Mouse (Mus musculus) heart, adult 2 months (tissue): ENCODE measurements at regions not wholly inside any gene's neighbourhood (a gene's known extent, or its start where the extent isn't known, plus 50 kb on each side); places are given as distances from the start of the nearest gene placed in this dataset.

Source experiments
- DNase-seq, 2 experiments: peaks; one replicate each; pipeline ENCODE4 v3.0.0; 2021
- H3K27ac ChIP-seq: fragments of 200-600 bp; 2 replicates; pipeline ENCODE4 v1.8.1; 2022
- H3K27me3 ChIP-seq: fragments of 200-500 bp; 2 replicates; pipeline ENCODE4 v1.6.1; 2012; ENCODE audit warnings: mild to moderate bottlenecking, low read length, inconsistent platforms, mixed read lengths; ENCODE audit not compliant: control insufficient read depth, insufficient read depth
- H3K36me3 ChIP-seq: fragments of 200-500 bp; 2 replicates; pipeline ENCODE4 v1.6.1; 2012; ENCODE audit warnings: low read length, inconsistent platforms; ENCODE audit not compliant: control insufficient read depth, insufficient read depth
- H3K4me1 ChIP-seq: fragments of 200-500 bp; 2 replicates; pipeline ENCODE4 v1.6.1; 2011; ENCODE audit warnings: low read length; ENCODE audit not compliant: control insufficient read depth, insufficient read depth
- H3K4me3 ChIP-seq: fragments of 200-600 bp; 2 replicates; pipeline ENCODE4 v1.8.1; 2022
- H3K79me2 ChIP-seq: fragments of 200-500 bp; replicated peaks from 2 replicates; pipeline ENCODE4 v1.6.1; 2012; ENCODE audit warnings: mild to moderate bottlenecking, inconsistent platforms, low read length, moderate library complexity, mixed read lengths; ENCODE audit not compliant: control insufficient read depth, insufficient read depth
- H3K9ac ChIP-seq: fragments of 200-500 bp; 2 replicates; pipeline ENCODE4 v1.6.1; 2012; ENCODE audit warnings: low read depth, mild to moderate bottlenecking, control low read depth, inconsistent platforms, low read length, mixed read lengths
- CTCF ChIP-seq: fragments of 200-600 bp; IDR thresholded peaks from 2 replicates; pipeline ENCODE4 v1.8.1; 2022; ENCODE audit warnings: antibody characterized with exemption, mild to moderate bottlenecking, moderate library complexity
- EP300 ChIP-seq: fragments of 200-500 bp; IDR thresholded peaks from 2 replicates; pipeline ENCODE4 v1.6.1; 2011; ENCODE audit warnings: low read depth, low read length, control low read depth; ENCODE audit not compliant: insufficient read depth
- POLR2A ChIP-seq: fragments of 200-500 bp; IDR thresholded peaks from 2 replicates; pipeline ENCODE4 v1.6.1; 2011; ENCODE audit warnings: mild to moderate bottlenecking, low read depth, low read length, control low read depth; ENCODE audit not compliant: insufficient read depth
- WGBS: fragments of 180-500 bp; shearing (Covaris S2); methylation state at CpG from one replicate; pipeline ENCODE4 v1.1.7; 2018; 5-methylcytosine and 5-hydroxymethylcytosine counted together
- intact Hi-C: fragments of 180-260 bp; cut with DNase I; formaldehyde crosslinking; loops from one replicate; pipeline ENCODE4 v1.15.1; 2025

- intact Hi-C loops, result no loop called here
- Histone ChIP-seq H3K4me1 (peaks cover 7% of the 10 kb centered on the region), H3K27ac (no peak overlapping the region), H3K9ac (no peak overlapping the region), H3K4me3 (no peak overlapping the region), H3K36me3 (no peaks in the 10 kb centered on the region), H3K27me3 (no peaks in the 10 kb centered on the region), H3K79me2 (no peaks in the 10 kb centered on the region)
- DNase-seq, result no peak
- 76% methylated on average over 4 of the region's 4 CpGs for WGBS
- TF ChIP-seq POLR2A (no peak), CTCF (no peak), EP300 (no peak)
Measured at GRCm38 (mm10) chr17:9976866-9977421, 307.4 kb upstream of the Pabpc6 start.

DNA sequence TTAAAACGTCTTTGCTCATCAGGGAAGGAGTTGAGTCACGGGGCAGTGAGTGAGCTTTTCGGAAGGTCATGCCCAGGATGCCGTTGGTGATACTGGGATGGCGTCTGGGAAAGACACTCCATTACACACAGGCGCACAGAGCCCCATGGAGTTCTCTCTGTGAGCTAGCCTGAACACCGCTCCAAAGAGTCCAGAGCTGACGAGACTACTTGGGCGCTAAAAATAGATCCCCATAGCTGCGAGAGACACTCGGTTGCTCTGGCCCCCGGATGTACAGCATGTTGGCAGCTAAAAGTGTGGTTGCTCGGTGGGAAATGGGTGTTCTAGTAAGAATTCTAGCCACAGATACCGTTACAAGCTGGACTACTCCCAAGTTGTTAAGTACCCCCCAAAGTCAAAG is 306.5 kb upstream of the Pabpc6 start:
- no peak for TF ChIP-seq EP300
- Histone ChIP-seq H3K79me2 (no peaks in the 10 kb centered on the region), H3K36me3 (no peaks in the 10 kb centered on the region), H3K4me1 (peaks cover 7% of the 10 kb centered on the region), H3K27ac (peak overlapping the region; percentile 42), H3K9ac (no peak overlapping the region), H3K4me3 (no peak overlapping the region), H3K27me3 (no peaks in the 10 kb centered on the region)
- WGBS, result 48% methylated on average over 14 of the region's 14 CpGs
- DNase-seq, result peak; percentile 16 to 33
- intact Hi-C loops, result no loop called here

DNA sequence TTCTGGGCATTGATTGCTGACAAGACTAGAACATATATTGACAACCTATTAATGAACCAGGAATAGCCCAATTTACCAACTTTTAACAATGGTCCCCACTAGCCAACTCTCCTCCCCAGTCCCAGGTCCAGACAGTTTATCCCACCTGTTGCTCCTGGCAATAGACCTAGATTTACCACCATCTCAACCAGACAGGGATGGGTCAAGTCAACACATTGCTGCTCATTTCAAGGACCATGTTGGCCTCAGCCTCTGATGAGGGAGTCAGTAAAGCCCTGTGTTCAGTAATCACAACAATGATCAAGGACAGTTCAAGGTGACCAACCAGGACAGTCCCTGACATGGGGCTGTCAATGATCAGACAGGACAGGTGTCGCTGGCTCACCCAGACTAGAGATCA is 305.6 kb upstream of the Pabpc6 start:
- intact Hi-C loops, result no loop called here
- no peak overlapping the region for H3K27ac ChIP-seq
- WGBS, result 100% methylated on average over 1 of the region's 1 CpGs

DNA sequence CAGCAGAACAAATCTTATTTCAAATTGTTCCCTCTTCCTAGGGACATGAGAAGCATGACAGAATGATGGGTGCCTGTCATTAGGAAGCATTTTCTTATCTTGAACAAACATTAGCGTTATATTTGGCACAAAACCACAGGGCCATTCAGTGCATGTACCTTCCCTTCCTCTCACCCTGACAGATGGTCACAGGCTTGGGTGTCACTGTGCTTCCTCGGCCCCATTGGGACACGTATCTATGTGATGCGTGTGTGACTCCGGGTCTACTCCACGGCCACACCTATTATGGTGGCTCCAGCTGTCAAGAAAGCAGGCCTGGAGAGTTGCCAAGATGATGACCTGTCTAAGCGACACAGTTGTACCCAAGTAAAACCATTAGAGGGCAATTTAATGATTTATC is 298.5 kb upstream of the Pabpc6 start:
- Histone ChIP-seq H3K4me1 (peaks cover 6% of the 10 kb centered on the region), H3K79me2 (no peaks in the 10 kb centered on the region), H3K27ac (no peak overlapping the region), H3K9ac (no peak overlapping the region), H3K27me3 (no peaks in the 10 kb centered on the region), H3K36me3 (no peaks in the 10 kb centered on the region), H3K4me3 (no peak overlapping the region)
- intact Hi-C loops, result loop anchor here (5.0 kb wide), 1 partner anchor 124 kb away; no protein-coding TSS in a partner anchor
- no peak for DNase-seq
- TF ChIP-seq POLR2A (no peak), EP300 (0 out of 2 replicates have a peak, but pooled peaks have one; percentile 32)
- WGBS, result 33% methylated on average over 7 of the region's 7 CpGs

More for the DNA sequence above, 305.6 kb upstream of the Pabpc6 start:
- Histone ChIP-seq H3K4me3 (no peak overlapping the region), H3K9ac (no peak overlapping the region), H3K4me1 (peaks cover 7% of the 10 kb centered on the region), H3K36me3 (no peaks in the 10 kb centered on the region), H3K79me2 (no peaks in the 10 kb centered on the region), H3K27me3 (no peaks in the 10 kb centered on the region)
- no peak for DNase-seq
- TF ChIP-seq CTCF, result no peak
- no peak for TF ChIP-seq POLR2A
- TF ChIP-seq EP300, result no peak

DNA sequence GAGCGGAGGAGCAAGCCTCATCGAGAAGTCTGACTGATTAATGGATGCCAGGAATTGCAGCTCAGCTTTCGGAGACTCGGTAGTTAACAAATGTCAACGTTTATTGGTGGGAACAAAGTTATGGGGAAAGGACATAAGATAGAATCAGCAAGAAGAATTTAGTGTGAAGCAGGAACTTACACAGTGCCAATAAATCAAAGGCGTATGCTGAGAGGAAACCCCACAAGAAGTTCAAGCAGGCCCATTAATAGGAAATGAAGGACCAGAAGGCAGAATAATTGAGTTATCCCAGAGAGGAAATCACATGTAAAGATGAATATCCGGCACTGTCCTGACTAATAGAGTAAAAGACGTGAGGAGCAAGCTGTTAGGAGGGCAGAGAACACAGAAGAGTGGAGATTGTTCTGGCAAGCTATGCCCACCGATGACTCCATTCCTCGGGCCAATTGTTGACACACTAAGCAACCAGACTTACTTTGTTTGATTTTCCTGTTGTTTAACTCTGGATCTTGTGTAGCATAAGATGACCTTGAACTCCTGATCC is 293.4 kb upstream of the Pabpc6 start:
- Histone ChIP-seq H3K4me3 (no peak overlapping the region), H3K27ac (no peak overlapping the region), H3K4me1 (peaks cover 8% of the 10 kb centered on the region), H3K79me2 (no peaks in the 10 kb centered on the region), H3K27me3 (no peaks in the 10 kb centered on the region), H3K9ac (no peak overlapping the region), H3K36me3 (peaks cover 2% of the 10 kb centered on the region)
- TF ChIP-seq EP300 (no peak), POLR2A (no peak), CTCF (no peak)
- intact Hi-C loops, result loop anchor here (5.0 kb wide), 1 partner anchor 74 kb away; no protein-coding TSS in a partner anchor
- WGBS, result 42% methylated on average over 10 of the region's 10 CpGs
- no peak for DNase-seq

DNA sequence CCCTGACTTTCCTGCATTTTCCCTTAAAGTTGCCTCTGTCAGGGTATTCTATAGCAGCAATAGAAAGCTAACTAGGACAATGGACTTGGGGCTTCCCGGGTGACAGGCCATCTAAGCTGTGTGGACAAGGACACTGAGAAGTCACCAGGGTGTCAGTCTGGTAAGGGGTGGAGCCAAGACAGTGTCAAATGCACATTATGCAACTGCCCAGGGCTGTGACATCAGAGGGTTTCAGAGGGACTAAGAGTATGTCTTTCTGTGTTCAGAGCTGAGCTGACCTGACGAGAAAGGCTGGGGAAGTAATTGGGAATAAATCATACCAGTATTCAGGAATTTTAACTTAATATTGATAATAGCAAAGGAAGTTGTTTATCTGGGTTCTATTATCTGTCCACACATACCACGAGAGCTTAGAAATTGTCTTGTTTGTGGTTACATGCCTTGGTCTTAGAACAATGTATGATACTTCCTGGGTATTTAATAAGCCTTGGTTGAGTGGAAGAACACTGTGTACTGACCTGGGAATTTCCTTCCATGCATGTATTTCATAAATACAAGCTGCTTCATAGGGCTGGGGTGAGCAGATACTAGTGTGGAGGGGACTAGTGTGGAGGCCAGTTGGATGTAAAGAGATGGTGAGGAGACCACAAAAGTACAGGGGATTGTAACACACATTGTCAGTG is 279.6 kb upstream of the Pabpc6 start:
- no peak for TF ChIP-seq CTCF
- no peak overlapping the region for H3K4me3 ChIP-seq
- no peaks in the 10 kb centered on the region for H3K79me2 ChIP-seq
- intact Hi-C loops, result loop anchor here (1.0 to 2.0 kb wide), 2 partner anchors 145 to 186 kb away; no protein-coding TSS in a partner anchor
- no peaks in the 10 kb centered on the region for H3K36me3 ChIP-seq
- WGBS, result 65% methylated on average over 3 of the region's 3 CpGs
- DNase-seq, result no peak
- no peak overlapping the region for H3K9ac ChIP-seq
- peaks cover 6% of the 10 kb centered on the region for H3K4me1 ChIP-seq
- H3K27me3 ChIP-seq, result no peaks in the 10 kb centered on the region
- H3K27ac ChIP-seq, result peak overlapping the region; percentile 42
